Comparison of ENCODE assay signal across 28 mouse cellular contexts in genomic region chr2:59129023-59129422, GRCm38 (mm10). TPM values are rescaled to one million over a fixed set of nuclear protein-coding genes. Genes with fewer than 3 reads are reported as not detected.
"Had no signal": no experiment of that assay in that cellular context is flagged by ENCODE, and none has a peak within 500 bp of the region (broad histone marks: within the 10 kb centered on the region; RNA-seq: fewer than 3 reads in every experiment).

No protein-coding gene starts in this region.

- H3K4me1 ChIP-seq: heart, embryonic 13.5 days; heart, embryonic 15.5 days; hindbrain, embryonic 10.5 days; limb, embryonic 10.5 days; limb, embryonic 12.5 days; liver, embryonic 13.5 days had no signal

- H3K27me3 ChIP-seq: heart, embryonic 13.5 days; heart, embryonic 15.5 days; hindbrain, embryonic 12.5 days; limb, embryonic 12.5 days; liver, embryonic 13.5 days had no signal

- ATAC-seq: hindbrain, embryonic 16.5 days; inflammation-experienced regulatory T-cells, adult 6 months; intestine, embryonic 16.5 days had no signal

- H3K36me3 ChIP-seq: heart, embryonic 13.5 days; heart, embryonic 15.5 days; hindbrain, embryonic 10.5 days; hindbrain, embryonic 12.5 days; limb, embryonic 10.5 days; limb, embryonic 12.5 days; liver, embryonic 13.5 days had no signal

- H3K9ac ChIP-seq: heart, embryonic 13.5 days; heart, embryonic 15.5 days; hindbrain, embryonic 12.5 days; hindbrain, embryonic 14.5 days; limb, embryonic 12.5 days; liver, embryonic 13.5 days had no signal

- H3K4me2 ChIP-seq: heart, embryonic 11.5 days; heart, embryonic 13.5 days; heart, embryonic 15.5 days; hindbrain, embryonic 12.5 days; hindbrain, embryonic 14.5 days; limb, embryonic 12.5 days; liver, embryonic 11.5 days; liver, embryonic 13.5 days had no signal

- H3K4me3 ChIP-seq: gastrocnemius, adult 2 months; heart, adult 2 months; heart, embryonic 13.5 days; heart, embryonic 15.5 days; hindbrain, embryonic 10.5 days; hindbrain, embryonic 12.5 days; layer of hippocampus, adult 2 months; left cerebral cortex, adult 2 months; limb, embryonic 10.5 days; limb, embryonic 12.5 days; liver, embryonic 13.5 days had no signal

- H3K9me3 ChIP-seq: heart, embryonic 13.5 days; heart, embryonic 15.5 days; hindbrain, embryonic 10.5 days; hindbrain, embryonic 12.5 days; limb, embryonic 10.5 days; limb, embryonic 12.5 days; liver, embryonic 13.5 days had no signal

- DNase-seq: gastrocnemius, adult 2 months; gastrocnemius, postnatal 10 days; gastrocnemius, postnatal 25 days; heart, adult 11 months; heart, adult 2 months; heart, postnatal 14 days; heart, postnatal 36 days; kidney, adult 11 months; kidney, adult 8-10 months; kidney, postnatal 10 days; kidney, postnatal 25 days; kidney, postnatal 4 days; liver; liver, embryonic 13.5 days had no signal

- H3K27ac ChIP-seq: gastrocnemius, adult 2 months; heart, adult 2 months; heart, embryonic 13.5 days; heart, embryonic 15.5 days; hindbrain, embryonic 10.5 days; hindbrain, embryonic 12.5 days; hindbrain, embryonic 14.5 days; layer of hippocampus, adult 2 months; left cerebral cortex, adult 2 months; limb, embryonic 10.5 days; limb, embryonic 12.5 days; liver, embryonic 13.5 days had no signal

RNA-seq across cellular contexts. Expression of gene Ccdc148, which starts 31.5 kb away (rescaled TPM):
- total RNA-seq: gastrocnemius, postnatal 25 days had no signal
